Mouse (Mus musculus): ENCODE data around the gene Gtf2h4. TPM values are rescaled to one million over a fixed set of nuclear protein-coding genes. Genes with fewer than 3 reads are reported as not detected.
A peak's percentile ranks its signal among the peaks of the same experiment; 100 is the strongest.

Gtf2h4 gene
- polyA plus RNA-seq, 1 experiment from 2014 or later = 49.9 TPM

- under 1% methylated on average over 61 of the region's 61 CpGs for WGBS
- Histone ChIP-seq H3K27me3 (no peaks in the 10 kb centered on the region), H3K4me3 (peak within 1 kb of the TSS; percentile 57), H3K27ac (peak within 1 kb of the TSS; percentile 87), H3K9me3 (no peaks in the 10 kb centered on the region), H3K9ac (peak within 1 kb of the TSS; percentile 74), H3K4me1 (peaks cover 18% of the 10 kb centered on the region), H3K4me2 (peak within 1 kb of the TSS; percentile 93), H3K36me3 (peaks cover 14% of the 10 kb centered on the region; the same call in 1 of the 2 replicates)
- peak; percentile 76 for ATAC-seq (ENCODE audit: borderline replicate concordance, extremely low read depth, low FRiP score, low TSS enrichment)
Measured at GRCm38 (mm10) chr17:35667334-35668065, 6.0 kb downstream of the Gtf2h4 start, which contains the start of gene Vars2. Gene Vars2 (minus strand): TSS chr17:35667592.

- H3K27ac ChIP-seq = peak overlapping the region; percentile 87
- 2% methylated on average over 13 of the region's 13 CpGs for WGBS
- H3K4me2 ChIP-seq = peak overlapping the region; percentile 93
- no peaks in the 10 kb centered on the region for H3K27me3 ChIP-seq
- peak overlapping the region; percentile 57 for H3K4me3 ChIP-seq
- ATAC-seq (ENCODE audit: borderline replicate concordance, extremely low read depth, low FRiP score, low TSS enrichment) = peak; percentile 41
- peaks cover 15% of the 10 kb centered on the region; the same call in 1 of the 2 replicates for H3K36me3 ChIP-seq
- H3K4me1 ChIP-seq = peaks cover 17% of the 10 kb centered on the region
- peak overlapping the region; percentile 74 for H3K9ac ChIP-seq
- no peaks in the 10 kb centered on the region for H3K9me3 ChIP-seq
Measured at GRCm38 (mm10) chr17:35666851-35667256, 6.7 kb downstream of the Gtf2h4 start.

GRCm38 (mm10) chr17:35665957-35666515 lies 7.5 kb downstream of the Gtf2h4 start:
- 65% methylated on average over 17 of the region's 17 CpGs for WGBS
- peak overlapping the region; percentile 57; the same call in 1 of the 2 replicates for H3K4me3 ChIP-seq
- peak overlapping the region; percentile 93 for H3K4me2 ChIP-seq
- no peak overlapping the region for H3K9ac ChIP-seq
- no peaks in the 10 kb centered on the region for H3K9me3 ChIP-seq
- H3K27me3 ChIP-seq = no peaks in the 10 kb centered on the region
- 0 out of 2 replicates have a peak overlapping the region, but pooled peaks have one; percentile 34 for H3K27ac ChIP-seq
- H3K4me1 ChIP-seq = peaks cover 17% of the 10 kb centered on the region
- ATAC-seq (ENCODE audit: borderline replicate concordance, extremely low read depth, low FRiP score, low TSS enrichment) = no peak
- H3K36me3 ChIP-seq = peaks cover 22% of the 10 kb centered on the region; the same call in 1 of the 2 replicates

GRCm38 (mm10) chr17:35653086-35653485 lies 20.5 kb downstream of the Gtf2h4 start:
- Histone ChIP-seq H3K27ac (peak overlapping the region; percentile 72), H3K4me2 (peak overlapping the region; percentile 29; the same call in 1 of the 2 replicates), H3K9me3 (no peaks in the 10 kb centered on the region), H3K4me3 (no peak overlapping the region; the same call in 1 of the 2 replicates), H3K36me3 (peaks cover 34% of the 10 kb centered on the region), H3K9ac (0 out of 2 replicates have a peak overlapping the region, but pooled peaks have one; percentile 4), H3K27me3 (no peaks in the 10 kb centered on the region), H3K4me1 (peaks cover 39% of the 10 kb centered on the region)
- WGBS = 68% methylated on average over 2 of the region's 2 CpGs
- ATAC-seq (ENCODE audit: borderline replicate concordance, extremely low read depth, low FRiP score, low TSS enrichment) = no peak

GRCm38 (mm10) chr17:35649429-35649828 lies 24.1 kb downstream of the Gtf2h4 start:
- no peaks in the 10 kb centered on the region for H3K27me3 ChIP-seq
- peak overlapping the region; percentile 51 for H3K4me2 ChIP-seq
- 28% methylated on average over 2 of the region's 2 CpGs for WGBS
- peak overlapping the region; percentile 95 for H3K27ac ChIP-seq
- H3K36me3 ChIP-seq = no peaks in the 10 kb centered on the region
- peak overlapping the region; percentile 30 for H3K4me3 ChIP-seq
- no peaks in the 10 kb centered on the region for H3K9me3 ChIP-seq
- H3K4me1 ChIP-seq = peaks cover 25% of the 10 kb centered on the region
- ATAC-seq (ENCODE audit: borderline replicate concordance, extremely low read depth, low FRiP score, low TSS enrichment) = peak; percentile 92
- H3K9ac ChIP-seq = no peak overlapping the region; the same call in 1 of the 2 replicates

- no peak for ATAC-seq (ENCODE audit: borderline replicate concordance, extremely low read depth, low FRiP score, low TSS enrichment)
Measured at GRCm38 (mm10) chr17:35643609-35644236, 29.8 kb downstream of the Gtf2h4 start, which contains the start of gene Mucl3. Gene Mucl3 (minus strand): TSS chr17:35643695.

GRCm38 (mm10) chr17:35639352-35639751 lies 34.2 kb downstream of the Gtf2h4 start:
- H3K4me3 ChIP-seq = peak overlapping the region; percentile 13; the same call in 1 of the 2 replicates
- ATAC-seq (ENCODE audit: borderline replicate concordance, extremely low read depth, low FRiP score, low TSS enrichment) = no peak
- H3K27ac ChIP-seq = peak overlapping the region; percentile 91
- H3K4me2 ChIP-seq = peak overlapping the region; percentile 49
- H3K36me3 ChIP-seq = no peaks in the 10 kb centered on the region
- H3K4me1 ChIP-seq = peaks cover 40% of the 10 kb centered on the region
- H3K9ac ChIP-seq = no peak overlapping the region
- no peaks in the 10 kb centered on the region for H3K9me3 ChIP-seq
- H3K27me3 ChIP-seq = peaks cover 5% of the 10 kb centered on the region; the same call in 1 of the 2 replicates
- 52% methylated on average over 6 of the region's 6 CpGs for WGBS

More at GRCm38 (mm10) chr17:35643609-35644236, 29.8 kb downstream of the Gtf2h4 start, which contains the start of gene Mucl3:
- H3K9ac ChIP-seq = no peak within 1 kb of the TSS
- no peak within 1 kb of the TSS for H3K4me2 ChIP-seq
- H3K27ac ChIP-seq = no peak within 1 kb of the TSS
- no peaks in the 10 kb centered on the region for H3K36me3 ChIP-seq
- 66% methylated on average over 13 of the region's 13 CpGs for WGBS
- no peaks in the 10 kb centered on the region for H3K9me3 ChIP-seq
- no peaks in the 10 kb centered on the region for H3K27me3 ChIP-seq
- no peak within 1 kb of the TSS for H3K4me3 ChIP-seq
- peaks cover 15% of the 10 kb centered on the region for H3K4me1 ChIP-seq

GRCm38 (mm10) chr17:35638475-35639190 lies 34.9 kb downstream of the Gtf2h4 start:
- Histone ChIP-seq H3K4me1 (peaks cover 43% of the 10 kb centered on the region), H3K36me3 (no peaks in the 10 kb centered on the region), H3K27me3 (peaks cover 5% of the 10 kb centered on the region; the same call in 1 of the 2 replicates), H3K4me3 (peak overlapping the region; percentile 13; the same call in 1 of the 2 replicates), H3K27ac (peak overlapping the region; percentile 91), H3K9ac (0 out of 2 replicates have a peak overlapping the region, but pooled peaks have one; percentile 14), H3K9me3 (no peaks in the 10 kb centered on the region), H3K4me2 (peak overlapping the region; percentile 49)
- ATAC-seq (ENCODE audit: borderline replicate concordance, extremely low read depth, low FRiP score, low TSS enrichment) = peak; percentile 90
- WGBS = 13% methylated on average over 14 of the region's 14 CpGs

- Histone ChIP-seq H3K36me3 (no peaks in the 10 kb centered on the region), H3K9me3 (no peaks in the 10 kb centered on the region), H3K27me3 (peaks cover 5% of the 10 kb centered on the region; the same call in 1 of the 2 replicates), H3K9ac (no peak overlapping the region), H3K27ac (peak overlapping the region; percentile 91), H3K4me1 (peaks cover 43% of the 10 kb centered on the region), H3K4me3 (peak overlapping the region; percentile 44; the same call in 1 of the 2 replicates), H3K4me2 (peak overlapping the region; percentile 76)
- ATAC-seq (ENCODE audit: borderline replicate concordance, extremely low read depth, low FRiP score, low TSS enrichment) = no peak; the same call in 1 of the 2 replicates
- WGBS = 30% methylated on average over 5 of the region's 5 CpGs
Measured at GRCm38 (mm10) chr17:35636363-35636762, 37.2 kb downstream of the Gtf2h4 start.

- 0 out of 2 replicates have a peak overlapping the region, but pooled peaks have one; percentile 34 for H3K9ac ChIP-seq
- H3K4me3 ChIP-seq = peak overlapping the region; percentile 44
- no peak; the same call in 1 of the 2 replicates for ATAC-seq (ENCODE audit: borderline replicate concordance, extremely low read depth, low FRiP score, low TSS enrichment)
- peaks cover 5% of the 10 kb centered on the region; the same call in 1 of the 2 replicates for H3K27me3 ChIP-seq
- no peaks in the 10 kb centered on the region for H3K9me3 ChIP-seq
- peaks cover 43% of the 10 kb centered on the region for H3K4me1 ChIP-seq
- under 1% methylated on average over 15 of the region's 15 CpGs for WGBS
- H3K4me2 ChIP-seq = peak overlapping the region; percentile 76
- peak overlapping the region; percentile 91 for H3K27ac ChIP-seq
- no peaks in the 10 kb centered on the region for H3K36me3 ChIP-seq
Measured at GRCm38 (mm10) chr17:35635699-35636111, 37.8 kb downstream of the Gtf2h4 start.

Measured in lung, embryonic 15.5 days (tissue).